Mouse (Mus musculus) G1E (cell line): ENCODE results near the gene Ssu72.

ENCODE experiments used
- CTCF ChIP-seq: IDR thresholded peaks from 2 replicates; pipeline ENCODE4 v1.5.1; 2012; ENCODE audit warnings: low read depth, low read length, inconsistent platforms, mixed read lengths
- GATA2 ChIP-seq: IDR thresholded peaks from 2 replicates; pipeline ENCODE4 v1.6.1; 2012; ENCODE audit warnings: low read depth, low read length, inconsistent platforms, borderline replicate concordance
- TAL1 ChIP-seq: conservative IDR thresholded peaks from 2 replicates; pipeline ENCODE4 v1.6.1; 2012; ENCODE audit warnings: low read depth, low read length, inconsistent platforms, mixed read lengths

DNA sequence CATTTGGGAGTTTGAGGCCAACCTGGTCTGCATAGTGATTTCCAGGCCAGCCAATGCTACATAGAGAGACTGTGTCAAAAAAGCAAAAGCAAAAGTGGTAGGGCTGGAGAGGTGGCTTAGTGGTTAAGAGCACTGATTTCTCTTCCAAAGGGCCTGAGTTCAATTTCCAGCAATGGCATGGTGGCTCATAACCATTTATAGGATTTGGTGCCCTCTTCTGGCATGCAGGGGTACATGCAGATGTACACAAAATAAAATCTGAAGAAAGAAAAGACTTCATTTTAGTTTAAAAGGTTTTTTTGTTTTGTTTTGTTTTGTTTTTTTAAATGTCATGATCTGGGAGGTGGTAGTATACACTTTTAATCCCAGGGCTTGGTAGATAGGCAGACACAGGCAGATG is 4.2 kb upstream of the Ssu72 start:
- TF ChIP-seq CTCF (peak; percentile 48), GATA2 (no peak), TAL1 (no peak)
